Mouse (Mus musculus) MEL (cell line): Measurements from ENCODE around the gene Arsb. TPM values are rescaled to one million over a fixed set of nuclear protein-coding genes. Genes with fewer than 3 reads are reported as not detected.

Experiments
- DNase-seq: peaks from one replicate; pipeline ENCODE4 v3.0.0; 2011; ENCODE audit warnings: low read depth, low spot score
- H3K27ac ChIP-seq: 2 replicates; pipeline ENCODE4 v1.5.1; 2012; ENCODE audit warnings: low read depth, mild to moderate bottlenecking, control low read depth, low read length, moderate library complexity; ENCODE audit not compliant: control insufficient read depth
- H3K27me3 ChIP-seq, 2 experiments: fragments of 150-350 bp in 1 of 2; sonication (generic) in 1 of 2; 2 replicates each; pipeline ENCODE4 v1.6.1; 2012; ENCODE audit warnings: low read length in 2 of 2, mild to moderate bottlenecking in 2 of 2, improper control_type of control experiment in 1 of 2, moderate library complexity in 1 of 2; ENCODE audit not compliant: insufficient read depth in 2 of 2, control insufficient read depth in 1 of 2
- H3K36me3 ChIP-seq, 2 experiments: 2 replicates each; pipeline ENCODE4 v1.6.1; 2012 to 2014; ENCODE audit warnings: low read length in 2 of 2, improper control_type of control experiment in 1 of 2, inconsistent platforms in 1 of 2, mild to moderate bottlenecking in 1 of 2; ENCODE audit not compliant: insufficient read depth in 2 of 2, control insufficient read depth in 1 of 2
- H3K4me1 ChIP-seq, 2 experiments: fragments of 150-350 bp in 1 of 2; sonication (generic) in 1 of 2; 2 replicates each; pipeline ENCODE4 v1.6.1; 2012; ENCODE audit warnings: low read length in 2 of 2, improper control_type of control experiment in 1 of 2, mild to moderate bottlenecking in 1 of 2; ENCODE audit not compliant: insufficient read depth in 2 of 2, control insufficient read depth in 1 of 2
- H3K4me3 ChIP-seq, 2 experiments: fragments of 150-350 bp in 1 of 2; sonication (generic) in 1 of 2; 2 replicates each; pipeline ENCODE4 v1.5.1; 2012; ENCODE audit warnings: low read depth in 2 of 2, low read length in 2 of 2, mild to moderate bottlenecking in 2 of 2, moderate library complexity in 2 of 2, control low read depth in 1 of 2, improper control_type of control experiment in 1 of 2; ENCODE audit not compliant: control insufficient read depth in 1 of 2, insufficient read depth in 1 of 2
- H3K79me2 ChIP-seq: 2 replicates; pipeline ENCODE4 v1.6.1; 2012; ENCODE audit warnings: mild to moderate bottlenecking, low read length, moderate library complexity; ENCODE audit not compliant: control insufficient read depth, poor library complexity, insufficient read depth
- H3K9ac ChIP-seq: 2 replicates; pipeline ENCODE4 v1.6.1; 2012; ENCODE audit warnings: low read depth, mild to moderate bottlenecking, control low read depth, low read length, moderate library complexity; ENCODE audit not compliant: control insufficient read depth, poor library complexity, severe bottlenecking
- H3K9me3 ChIP-seq: fragments of 150-350 bp; sonication (generic); replicated peaks from 2 replicates; pipeline ENCODE4 v1.6.1; 2012; ENCODE audit warnings: mild to moderate bottlenecking, low read length, improper control_type of control experiment, moderate library complexity; ENCODE audit not compliant: insufficient read depth
- CTCF ChIP-seq, 3 experiments: IDR thresholded peaks in 2 of 3; conservative IDR thresholded peaks in 1 of 3; 2 replicates each; pipeline ENCODE4 v1.5.1; 2011 to 2012; ENCODE audit warnings: low read length in 3 of 3, low read depth in 2 of 3, mild to moderate bottlenecking in 2 of 3, improper control_type of control experiment in 1 of 3, inconsistent platforms in 1 of 3, mixed read lengths in 1 of 3, moderate library complexity in 1 of 3; ENCODE audit not compliant: control insufficient read depth in 1 of 3, insufficient read depth in 1 of 3, poor library complexity in 1 of 3, severe bottlenecking in 1 of 3
- ETS1 ChIP-seq: IDR thresholded peaks from 2 replicates; pipeline ENCODE4 v1.6.1; 2012; ENCODE audit warnings: low read depth, mild to moderate bottlenecking, inconsistent platforms, low read length, improper control_type of control experiment, moderate library complexity
- MAFK ChIP-seq: IDR thresholded peaks from 2 replicates; pipeline ENCODE4 v1.6.1; 2011; ENCODE audit warnings: low read depth, mild to moderate bottlenecking, low read length, improper control_type of control experiment, borderline replicate concordance
- NRF1 ChIP-seq: IDR thresholded peaks from 2 replicates; pipeline ENCODE4 v1.6.1; 2014; ENCODE audit warnings: low read depth, mild to moderate bottlenecking, inconsistent platforms, low read length, improper control_type of control experiment, moderate library complexity; ENCODE audit not compliant: poor library complexity, insufficient read depth, severe bottlenecking
- POLR2AphosphoS2 ChIP-seq: IDR thresholded peaks from 2 replicates; pipeline ENCODE4 v1.6.1; 2011; ENCODE audit warnings: low read length, improper control_type of control experiment
- RAD21 ChIP-seq: IDR thresholded peaks from 2 replicates; pipeline ENCODE4 v1.6.1; 2011; ENCODE audit warnings: mild to moderate bottlenecking, low read depth, low read length, improper control_type of control experiment
- RCOR1 ChIP-seq: IDR thresholded peaks from 2 replicates; pipeline ENCODE4 v1.6.1; 2012; ENCODE audit warnings: low read depth, mild to moderate bottlenecking, inconsistent platforms, low read length, improper control_type of control experiment
- SMC3 ChIP-seq: IDR thresholded peaks from 2 replicates; pipeline ENCODE4 v1.6.1; 2011; ENCODE audit warnings: low read depth, low read length, improper control_type of control experiment
- TCF12 ChIP-seq: IDR thresholded peaks from 2 replicates; pipeline ENCODE4 v1.6.1; 2014; ENCODE audit warnings: low read depth, mild to moderate bottlenecking, inconsistent platforms, low read length, improper control_type of control experiment, moderate library complexity
- USF2 ChIP-seq, 2 experiments: IDR thresholded peaks; 2 replicates each; pipeline ENCODE4 v1.6.1; 2011 to 2012; ENCODE audit warnings: improper control_type of control experiment in 2 of 2, low read length in 2 of 2, borderline replicate concordance in 1 of 2, inconsistent platforms in 1 of 2, low read depth in 1 of 2, mild to moderate bottlenecking in 1 of 2; ENCODE audit not compliant: insufficient read depth in 1 of 2
- ZC3H11A ChIP-seq: IDR thresholded peaks from 2 replicates; pipeline ENCODE4 v1.6.1; 2012; ENCODE audit warnings: low read depth, mild to moderate bottlenecking, inconsistent platforms, low read length, improper control_type of control experiment
- ZNF384 ChIP-seq: IDR thresholded peaks from 2 replicates; pipeline ENCODE4 v1.6.1; 2012; ENCODE audit warnings: low read depth, mild to moderate bottlenecking, inconsistent platforms, low read length, improper control_type of control experiment
- polyA plus RNA-seq, 2 experiments: library from polyadenylated mRNA; stranded (reverse) in 1 of 2; unstranded in 1 of 2; fragments of >175 nt in 1 of 2; fragments of >200 nt in 1 of 2; gene quantifications; 2 replicates each; pipeline versions ENCODE4 v1.2.1 to v1.2.4; 2012; ENCODE audit warnings: low replicate concordance in 2 of 2, low read depth in 1 of 2; ENCODE audit not compliant: insufficient read length in 2 of 2, insufficient read depth in 1 of 2, missing spikeins in 1 of 2
- total RNA-seq: library from RNA; depleted of rRNA; stranded (reverse); fragments of 300-350 nt; gene quantifications from 2 replicates; pipeline ENCODE4 v1.2.3, GENCODE M21; 2012

Gene Arsb
- total and polyA plus RNA-seq, 3 experiments: 0.04 to 0.07 TPM; not detected in 1

DNA sequence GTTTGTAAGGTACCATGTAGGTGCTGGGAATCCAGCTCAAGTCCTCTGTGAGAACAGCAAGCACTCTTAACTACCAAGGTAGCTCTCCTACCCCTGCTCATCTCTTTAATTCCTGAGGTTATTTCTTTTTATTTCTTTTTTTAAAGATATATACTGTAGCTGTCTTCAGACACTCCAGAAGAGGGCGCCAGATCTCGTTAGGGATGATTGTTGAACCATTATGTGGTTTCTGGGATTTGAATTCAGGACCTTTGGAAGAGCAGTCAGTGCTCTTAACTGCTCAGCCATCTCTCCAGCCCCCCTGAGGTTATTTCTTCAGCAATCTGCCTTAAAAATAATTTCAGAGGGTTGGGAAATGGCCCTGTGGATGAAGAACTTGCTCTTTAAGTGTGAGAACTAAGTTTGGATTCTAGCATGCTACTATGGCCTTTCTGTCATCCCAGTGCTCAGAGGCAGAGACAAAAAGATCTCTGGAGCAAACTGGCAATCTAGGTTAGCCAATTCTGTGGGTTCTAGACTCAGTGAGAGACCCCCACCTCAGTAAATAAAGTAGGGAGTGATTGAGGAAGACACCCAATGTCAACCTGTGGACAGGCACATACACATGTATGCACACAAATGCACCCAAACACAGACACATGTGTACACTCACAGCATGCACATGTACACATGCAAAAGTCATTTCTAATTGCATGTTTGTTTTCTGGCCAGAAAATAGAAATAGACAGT is 58.3 kb downstream of the Arsb start:
- Histone ChIP-seq H3K4me3 (no peak overlapping the region), H3K36me3 (no peaks in the 10 kb centered on the region), H3K27me3 (no peaks in the 10 kb centered on the region), H3K79me2 (no peaks in the 10 kb centered on the region; the same call in 1 of the 2 replicates), H3K9me3 (no peaks in the 10 kb centered on the region), H3K4me1 (no peaks in the 10 kb centered on the region), H3K9ac (no peak overlapping the region), H3K27ac (no peak overlapping the region)
- TF ChIP-seq RAD21 (peak; percentile 17), NRF1 (no peak), ETS1 (no peak), USF2 (IDR thresholded peaks at IDR 0.05; ENCODE audit: borderline replicate concordance in 1 of 2, insufficient read depth in 1 of 2, low read depth in 1 of 2, low read length in 2 of 2) (no peak), MAFK (no peak), CTCF (IDR thresholded peaks at IDR 0.05 in 2 of 3, conservative IDR thresholded peaks at IDR 0.05 in 1 of 3; ENCODE audit: control insufficient read depth in 1 of 3, insufficient read depth in 1 of 3, low read depth in 2 of 3, low read length in 3 of 3, poor library complexity in 1 of 3, severe bottlenecking in 1 of 3) (peak in 1 of 3 experiments; percentile 23; a peak in 2 of 6 replicates), SMC3 (peak; percentile 31), ZNF384 (no peak), ZC3H11A (peak; percentile 9; the same call in 1 of the 2 replicates)
- DNase-seq: no peak

DNA sequence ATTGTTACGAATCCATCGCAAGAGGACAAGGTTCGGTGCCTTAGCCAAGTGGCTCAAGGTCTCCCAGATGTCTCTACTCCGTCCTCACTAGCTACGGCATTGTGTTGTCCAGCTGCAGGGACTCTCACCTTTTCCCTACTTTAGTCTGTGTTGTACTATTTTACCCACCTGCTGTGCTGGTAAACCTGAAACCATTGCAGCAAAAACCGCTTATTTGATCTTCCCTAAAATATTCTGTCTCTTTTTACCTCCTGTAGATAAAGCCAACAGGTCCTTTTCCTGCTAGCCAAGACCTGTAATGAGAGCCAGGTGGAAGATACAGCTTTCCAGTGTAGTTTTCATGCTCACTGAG is 58.8 kb downstream of the Arsb start:
- DNase-seq: no peak
- no peaks in the 10 kb centered on the region; the same call in 1 of the 2 replicates for H3K79me2 ChIP-seq
- TF ChIP-seq POLR2AphosphoS2 (no peak), TCF12 (no peak), MAFK (no peak), RCOR1 (no peak)

More for the DNA sequence above, 58.8 kb downstream of the Arsb start:
- Histone ChIP-seq H3K27me3 (no peaks in the 10 kb centered on the region), H3K4me1 (no peaks in the 10 kb centered on the region), H3K36me3 (no peaks in the 10 kb centered on the region), H3K9me3 (no peaks in the 10 kb centered on the region), H3K9ac (no peak overlapping the region), H3K4me3 (no peak overlapping the region), H3K27ac (no peak overlapping the region)
